Mouse (Mus musculus): ENCODE measurements around the gene Chst13.

Chst13 gene

GRCm38 (mm10) chr6:90324991-90325390 lies at the start of gene Chst13:
TSS of gene Chst13 (minus strand) at chr6:90325185.
- no peak for DNase-seq (ENCODE audit: low spot score)

GRCm38 (mm10) chr6:90374647-90375046 lies 49.7 kb upstream of the Chst13 start:
- no peak for DNase-seq (ENCODE audit: low spot score)

- DNase-seq (ENCODE audit: low spot score) = no peak
Observed at GRCm38 (mm10) chr6:90369725-90370553, 45.0 kb upstream of the Chst13 start.

- DNase-seq (ENCODE audit: low spot score) = peak; percentile 99
Observed at GRCm38 (mm10) chr6:90368976-90369724, 44.2 kb upstream of the Chst13 start, which contains the start of gene Zxdc. TSS of gene Zxdc (plus strand) at chr6:90369492.

GRCm38 (mm10) chr6:90363301-90363700 lies 38.3 kb upstream of the Chst13 start:
- DNase-seq (ENCODE audit: low spot score) = no peak

- no peak for DNase-seq (ENCODE audit: low spot score)
Observed at GRCm38 (mm10) chr6:90360922-90361614, 36.1 kb upstream of the Chst13 start.

GRCm38 (mm10) chr6:90360024-90360781 lies 35.2 kb upstream of the Chst13 start:
- no peak for DNase-seq (ENCODE audit: low spot score)

GRCm38 (mm10) chr6:90359445-90359844 lies 34.5 kb upstream of the Chst13 start:
- no peak for DNase-seq (ENCODE audit: low spot score)

- no peak for DNase-seq (ENCODE audit: low spot score)
Observed at GRCm38 (mm10) chr6:90358142-90358541, 33.2 kb upstream of the Chst13 start.

GRCm38 (mm10) chr6:90350011-90350410 lies 25.0 kb upstream of the Chst13 start:
- no peak for DNase-seq (ENCODE audit: low spot score)

GRCm38 (mm10) chr6:90348500-90348899 lies 23.5 kb upstream of the Chst13 start:
- DNase-seq (ENCODE audit: low spot score) = no peak

GRCm38 (mm10) chr6:90347183-90347582 lies 22.2 kb upstream of the Chst13 start:
- DNase-seq (ENCODE audit: low spot score) = no peak

GRCm38 (mm10) chr6:90342343-90342742 lies 17.4 kb upstream of the Chst13 start:
- DNase-seq (ENCODE audit: low spot score) = no peak

GRCm38 (mm10) chr6:90334244-90334643 lies 9.3 kb upstream of the Chst13 start:
- no peak for DNase-seq (ENCODE audit: low spot score)

- no peak for DNase-seq (ENCODE audit: low spot score)
Observed at GRCm38 (mm10) chr6:90332561-90333425, 7.8 kb upstream of the Chst13 start, which contains the start of gene Uroc1. TSS of gene Uroc1 (plus strand) at chr6:90333284.

GRCm38 (mm10) chr6:90329953-90330352 lies 5.0 kb upstream of the Chst13 start:
- DNase-seq (ENCODE audit: low spot score) = peak; percentile 11

- peak; percentile 19 for DNase-seq (ENCODE audit: low spot score)
Observed at GRCm38 (mm10) chr6:90327670-90328069, 2.7 kb upstream of the Chst13 start.

- DNase-seq (ENCODE audit: low spot score) = no peak
Observed at GRCm38 (mm10) chr6:90324463-90324862, 522 bp downstream of the Chst13 start.

GRCm38 (mm10) chr6:90324026-90324425 lies 959 bp downstream of the Chst13 start:
- no peak for DNase-seq (ENCODE audit: low spot score)

GRCm38 (mm10) chr6:90321811-90322210 lies 3.2 kb downstream of the Chst13 start:
- no peak for DNase-seq (ENCODE audit: low spot score)

- no peak for DNase-seq (ENCODE audit: low spot score)
Observed at GRCm38 (mm10) chr6:90320429-90320828, 4.6 kb downstream of the Chst13 start.
